Mouse (Mus musculus): ENCODE results near the gene Tff3.

Tff3 gene

GRCm38 (mm10) chr17:31129452-31129851, at the start of gene Tff3:
TSS of gene Tff3 (minus strand) at chr17:31129646.
- no peak for DNase-seq (ENCODE audit: low spot score in 2 of 2)

DNA sequence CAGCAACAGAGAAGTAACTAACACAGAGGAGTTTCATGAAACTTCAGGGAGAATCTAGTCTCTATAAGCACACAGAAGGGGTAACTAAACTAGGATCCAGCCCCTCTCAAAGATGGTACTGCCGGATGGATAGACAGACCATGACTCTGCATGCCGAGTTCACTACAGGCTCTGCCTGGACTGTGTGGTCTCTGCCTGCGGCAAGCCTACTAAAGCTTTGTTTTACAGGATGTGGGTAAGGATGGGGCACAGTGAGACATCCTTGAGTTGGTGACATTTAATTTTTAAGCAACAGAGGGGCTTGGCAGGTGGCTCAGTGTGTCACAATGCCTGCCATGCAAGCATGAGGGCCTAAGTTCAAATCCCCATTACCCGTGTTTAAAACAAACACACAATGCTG, 46.9 kb upstream of the Tff3 start:
- DNase-seq (ENCODE audit: low spot score in 2 of 2): no peak

GRCm38 (mm10) chr17:31169796-31170195, 40.4 kb upstream of the Tff3 start:
- DNase-seq (ENCODE audit: low spot score in 2 of 2): no peak

GRCm38 (mm10) chr17:31165127-31165526, 35.7 kb upstream of the Tff3 start, which contains the start of gene Tff1:
TSS of gene Tff1 (minus strand) at chr17:31165277.
- DNase-seq (ENCODE audit: low spot score in 2 of 2): no peak

- no peak for DNase-seq (ENCODE audit: low spot score in 2 of 2)
Observed at GRCm38 (mm10) chr17:31163821-31164220, 34.4 kb upstream of the Tff3 start.

GRCm38 (mm10) chr17:31162607-31163006, 33.2 kb upstream of the Tff3 start:
- no peak for DNase-seq (ENCODE audit: low spot score in 2 of 2)

GRCm38 (mm10) chr17:31160291-31160690, 30.8 kb upstream of the Tff3 start:
- DNase-seq (ENCODE audit: low spot score in 2 of 2): no peak

DNA sequence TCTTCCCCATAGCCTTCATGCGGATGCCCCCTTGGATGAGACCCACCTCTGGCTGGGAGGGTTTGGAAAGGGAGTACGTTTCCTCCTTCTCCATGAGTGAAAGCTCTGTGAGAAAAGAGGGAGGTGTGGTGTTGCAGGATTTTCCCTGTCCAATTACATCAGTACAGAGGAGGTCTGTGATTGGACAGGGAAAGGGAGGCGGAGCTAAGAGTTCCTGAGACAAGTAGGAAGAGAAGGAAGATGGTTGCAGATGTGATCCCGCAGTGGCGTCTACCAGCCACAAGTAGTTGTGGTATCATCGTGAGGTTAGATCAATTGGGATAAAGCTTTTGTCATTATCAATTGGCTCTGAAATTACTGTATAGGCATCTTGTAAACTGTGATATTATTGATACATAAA, 28.5 kb upstream of the Tff3 start:
- no peak for DNase-seq (ENCODE audit: low spot score in 2 of 2)

GRCm38 (mm10) chr17:31153785-31154184, 24.3 kb upstream of the Tff3 start:
- no peak for DNase-seq (ENCODE audit: low spot score in 2 of 2)

- DNase-seq (ENCODE audit: low spot score in 2 of 2): no peak
Observed at GRCm38 (mm10) chr17:31152966-31153499, 23.6 kb upstream of the Tff3 start.

DNA sequence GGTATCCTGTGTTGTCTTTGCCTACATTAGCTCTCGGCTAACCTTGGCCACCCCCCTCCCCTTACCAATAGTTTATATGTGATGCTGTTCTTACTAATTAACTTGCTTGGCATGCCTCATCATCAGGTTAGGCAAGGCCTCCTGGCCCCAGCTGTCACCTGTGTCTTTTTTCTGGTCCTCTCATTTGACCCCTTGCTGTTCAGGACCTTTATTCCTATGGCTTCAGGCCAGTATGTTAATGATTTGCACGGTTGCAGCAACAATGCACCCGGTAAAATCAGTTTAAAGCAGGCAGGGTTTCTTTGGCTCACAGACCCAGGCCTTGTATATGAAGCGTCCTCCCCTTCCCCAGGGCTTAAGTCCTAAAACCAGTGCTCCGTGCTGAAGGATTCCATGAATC, 23.1 kb upstream of the Tff3 start:
- DNase-seq (ENCODE audit: low spot score in 2 of 2): no peak

DNA sequence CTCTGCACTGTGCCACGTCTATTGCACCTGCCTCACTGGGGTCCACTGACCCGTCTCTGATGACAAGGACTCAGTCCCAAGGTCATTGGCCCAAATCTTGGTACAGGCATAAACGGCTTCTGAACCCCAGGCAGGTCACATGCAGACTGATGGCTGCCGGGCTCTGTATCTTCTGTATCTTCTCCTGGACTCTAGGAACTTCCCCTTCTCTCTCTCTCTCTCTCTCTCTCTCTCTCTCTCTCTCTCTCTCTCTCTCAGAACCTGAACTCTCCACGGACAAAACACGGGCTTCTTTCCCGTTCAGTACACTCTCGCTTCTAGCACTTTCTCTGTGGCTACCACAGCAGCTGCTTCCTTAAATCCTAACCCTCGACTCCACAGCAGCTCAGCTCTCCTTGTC, 16.6 kb upstream of the Tff3 start:
- no peak for DNase-seq (ENCODE audit: low spot score in 2 of 2)

- no peak for DNase-seq (ENCODE audit: low spot score in 2 of 2)
Observed at GRCm38 (mm10) chr17:31144040-31145037, 14.9 kb upstream of the Tff3 start, which contains the start of gene Tff2. TSS of gene Tff2 (minus strand) at chr17:31144282.

DNA sequence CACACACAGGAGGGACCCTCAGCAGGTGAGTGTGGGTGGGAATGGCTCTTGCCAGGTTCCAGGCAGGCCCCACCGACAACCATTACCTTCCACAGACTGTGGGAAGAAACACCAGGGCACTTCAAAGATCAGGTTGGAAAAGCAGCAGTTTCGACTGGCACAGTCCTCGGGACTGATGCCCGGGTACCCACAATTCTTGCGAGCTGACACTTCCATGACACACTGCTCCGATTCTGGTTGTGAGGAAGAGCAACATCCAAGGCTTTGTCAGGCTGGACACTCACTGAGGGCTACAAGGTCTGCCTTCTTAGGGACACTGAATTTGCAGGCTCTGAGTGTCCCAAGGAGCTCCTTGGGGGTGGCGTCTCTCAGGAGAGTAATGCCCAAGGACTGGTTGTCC, 12.7 kb upstream of the Tff3 start:
- no peak for DNase-seq (ENCODE audit: low spot score in 2 of 2)

DNA sequence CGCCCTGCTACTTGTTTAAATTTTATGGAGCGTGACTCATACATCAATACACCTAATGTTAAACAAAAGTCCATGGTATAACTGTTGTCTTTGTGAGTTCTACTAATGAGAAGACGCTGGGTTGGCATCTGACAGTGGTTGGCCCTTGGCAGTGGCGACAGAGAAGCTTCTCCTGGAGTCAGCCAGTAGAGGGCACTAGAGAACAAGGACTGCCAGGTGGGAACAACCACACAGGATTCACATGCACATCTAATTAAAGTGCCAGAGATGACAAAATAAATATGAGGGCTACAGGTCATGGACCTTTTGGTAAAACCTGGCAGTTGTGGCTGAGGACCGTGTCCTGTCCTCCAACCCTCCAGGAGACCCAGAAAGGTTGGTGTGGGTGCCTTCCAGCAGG, 9.0 kb upstream of the Tff3 start:
- DNase-seq (ENCODE audit: low spot score in 2 of 2): peak in 1 of 2 experiments; percentile 42

- DNase-seq (ENCODE audit: low spot score in 2 of 2): no peak
Observed at GRCm38 (mm10) chr17:31136821-31137220, 7.4 kb upstream of the Tff3 start.

DNA sequence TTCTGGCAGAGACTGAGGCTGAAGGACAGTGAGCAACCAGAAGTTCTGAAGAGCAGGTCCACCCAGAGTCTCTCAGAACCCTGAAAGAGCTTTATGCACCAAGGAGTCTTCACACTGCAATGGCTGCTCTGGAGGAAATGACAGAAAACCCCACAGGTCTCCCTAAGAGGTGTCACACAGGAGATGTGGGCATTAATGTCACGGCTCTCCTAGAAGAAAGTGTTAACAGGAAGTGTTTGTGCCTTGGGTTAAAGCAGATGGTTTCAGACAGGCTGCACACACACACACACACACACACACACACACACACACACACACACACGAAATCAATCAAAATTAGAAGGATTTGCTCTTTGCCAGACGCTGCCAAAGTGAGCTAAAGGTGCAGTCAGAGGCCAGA, 6.8 kb upstream of the Tff3 start:
- no peak for DNase-seq (ENCODE audit: low spot score in 2 of 2)

GRCm38 (mm10) chr17:31134913-31135312, 5.5 kb upstream of the Tff3 start:
- no peak for DNase-seq (ENCODE audit: low spot score in 2 of 2)

- no peak for DNase-seq (ENCODE audit: low spot score in 2 of 2)
Observed at GRCm38 (mm10) chr17:31133776-31134175, 4.3 kb upstream of the Tff3 start.

DNA sequence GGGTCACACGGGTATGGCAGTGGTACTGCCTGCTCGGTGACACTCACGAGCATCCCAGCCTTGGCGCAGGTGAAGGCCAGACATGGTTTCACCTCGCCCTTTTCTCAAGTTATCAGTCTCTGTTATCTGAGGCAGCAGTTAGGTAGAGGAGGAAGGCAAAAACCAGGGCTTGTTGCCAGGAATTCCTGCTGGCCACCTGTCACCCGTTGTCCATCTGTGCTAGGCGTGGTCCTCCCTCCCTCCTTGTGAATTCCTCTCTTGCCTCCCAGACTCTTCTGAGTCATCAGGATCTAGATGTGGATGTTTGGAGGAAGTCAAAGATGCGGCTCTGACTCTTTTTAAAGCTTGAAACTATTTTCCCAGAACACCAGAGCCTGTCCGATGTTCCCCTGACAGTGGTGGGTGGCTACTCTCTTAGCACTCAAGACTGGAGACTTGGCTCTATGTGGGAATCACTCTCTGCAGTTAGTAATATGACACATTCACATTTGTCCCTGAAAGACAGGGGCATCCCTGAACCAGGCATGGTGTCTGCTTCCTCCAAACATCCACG, 1.9 kb upstream of the Tff3 start:
- peak in 1 of 2 experiments; percentile 67 for DNase-seq (ENCODE audit: low spot score in 2 of 2)

- DNase-seq (ENCODE audit: low spot score in 2 of 2): no peak
Observed at GRCm38 (mm10) chr17:31128708-31129318, 633 bp downstream of the Tff3 start.

- DNase-seq (ENCODE audit: low spot score in 2 of 2): peak in 1 of 2 experiments; percentile 62
Observed at GRCm38 (mm10) chr17:31125548-31126266, 3.7 kb downstream of the Tff3 start.

Data from left cerebral cortex, adult 9 months (tissue).